Mouse (Mus musculus): Measurements from ENCODE around the gene Nlk. TPM values are rescaled to one million over a fixed set of nuclear protein-coding genes. Genes with fewer than 3 reads are reported as not detected.
"Not testable (repeated sequence)": the region's sequence is repeated elsewhere in the genome, so short reads cannot be mapped to it uniquely, and the experiment has no call there.

Nlk gene
- total RNA-seq, 2 experiments from 2014 or later, result 5.6 to 6.2 TPM

DNA sequence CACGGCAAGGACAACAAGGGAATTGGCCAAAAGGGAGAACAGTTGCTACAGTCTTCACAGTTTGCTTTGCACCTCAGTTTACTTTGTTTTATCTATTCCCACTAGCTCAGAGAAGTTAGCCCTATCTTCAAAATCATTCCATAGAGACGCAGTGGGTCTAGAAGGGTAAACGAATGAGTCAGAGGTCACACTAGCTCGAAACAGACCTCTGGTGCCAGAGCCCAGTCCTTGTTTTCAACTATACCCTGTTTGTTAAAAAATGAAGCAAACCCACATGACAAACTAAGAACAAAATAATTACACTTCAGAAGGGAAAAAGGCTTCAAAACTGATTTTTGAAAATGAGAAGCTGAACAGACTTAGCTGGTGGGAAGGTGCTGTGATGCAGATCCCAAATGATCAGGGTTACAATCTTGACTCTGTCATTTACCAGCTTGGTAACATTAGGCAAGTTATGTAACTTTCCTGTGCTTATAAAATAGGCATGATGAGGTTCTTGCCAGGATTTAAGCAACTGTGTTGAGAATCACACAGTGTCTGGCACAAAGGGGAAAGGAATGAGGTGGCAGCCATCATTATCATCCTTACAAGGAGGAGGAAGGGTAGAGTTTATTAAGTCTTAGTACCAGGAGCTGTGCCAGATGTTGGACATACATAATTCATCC, 96.1 kb downstream of the Nlk start:
- intact Hi-C loops (cut with DNase I; ENCODE audit: low total_unique reads), result no loop called here
- DNase-seq, result no peak

- intact Hi-C loops (cut with DNase I; ENCODE audit: low total_unique reads), result no loop called here
Observed at GRCm38 (mm10) chr11:78600496-78600895, 96.7 kb downstream of the Nlk start.

GRCm38 (mm10) chr11:78600051-78600450, 97.1 kb downstream of the Nlk start:
- intact Hi-C loops (cut with DNase I; ENCODE audit: low total_unique reads), result no loop called here
- DNase-seq, result no peak

More at GRCm38 (mm10) chr11:78600496-78600895, 96.7 kb downstream of the Nlk start:
- DNase-seq, result no peak

GRCm38 (mm10) chr11:78598763-78599415, 98.3 kb downstream of the Nlk start:
- no peak for DNase-seq
- intact Hi-C loops (cut with DNase I; ENCODE audit: low total_unique reads), result no loop called here

- no peak for DNase-seq
- intact Hi-C loops (cut with DNase I; ENCODE audit: low total_unique reads), result no loop called here
Observed at GRCm38 (mm10) chr11:78596750-78597149, 100.4 kb downstream of the Nlk start.

DNA sequence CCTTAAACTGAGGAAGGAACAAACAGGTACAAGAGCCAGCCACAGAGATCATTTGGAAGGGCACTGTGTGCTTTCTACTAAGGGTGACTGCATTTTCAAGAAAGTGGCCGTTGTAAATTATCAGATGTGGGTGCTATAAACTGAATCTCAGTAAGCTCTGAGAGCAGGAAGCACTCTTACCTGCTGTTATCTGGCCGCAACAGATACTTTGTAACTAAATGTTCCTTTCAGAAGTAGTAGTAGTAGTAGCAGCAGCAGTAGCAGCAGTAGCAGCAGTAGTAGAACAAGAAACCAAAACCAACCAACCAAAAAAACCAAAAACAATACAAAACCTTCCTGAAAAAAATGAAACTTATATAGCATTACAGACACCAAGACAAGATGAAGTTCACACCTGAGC, 101.4 kb downstream of the Nlk start:
- no peak for DNase-seq
- intact Hi-C loops (cut with DNase I; ENCODE audit: low total_unique reads), result no loop called here

DNA sequence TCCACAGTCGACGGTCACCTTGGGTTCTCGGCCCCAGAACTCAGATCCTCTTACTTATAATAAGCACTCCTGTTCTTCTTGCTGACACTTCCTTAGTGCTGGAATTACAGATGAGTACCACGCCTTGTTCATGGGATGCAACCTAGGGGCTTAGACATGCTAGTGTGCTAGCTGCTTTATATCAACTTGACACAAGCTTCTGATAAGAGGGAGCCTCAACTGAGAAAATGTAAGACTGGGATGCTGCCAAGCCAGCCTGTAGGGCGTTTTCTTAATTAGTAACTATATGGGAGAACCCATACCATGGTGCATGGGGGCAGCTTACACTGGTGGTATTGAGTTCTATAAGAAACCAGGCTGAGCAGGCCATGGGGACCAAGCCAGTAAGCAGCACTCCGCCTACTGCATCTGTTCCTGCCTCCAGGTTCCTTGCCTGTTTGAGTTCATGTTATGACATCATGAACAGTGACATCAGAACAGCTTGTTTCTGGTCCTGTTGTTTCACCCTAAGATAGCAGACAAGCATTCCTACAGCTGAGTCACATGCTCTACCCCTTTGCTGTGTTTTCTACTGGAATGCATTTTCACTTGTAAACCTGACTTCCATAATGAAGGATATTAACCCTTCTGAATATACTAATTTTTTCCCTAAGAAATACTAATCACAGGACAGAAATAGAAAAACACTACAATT, 102.8 kb downstream of the Nlk start:
- no peak for DNase-seq
- intact Hi-C loops (cut with DNase I; ENCODE audit: low total_unique reads), result no loop called here

GRCm38 (mm10) chr11:78587677-78588076, 109.5 kb downstream of the Nlk start:
- DNase-seq; intact Hi-C loops (cut with DNase I; ENCODE audit: low total_unique reads): not testable (repeated sequence)

GRCm38 (mm10) chr11:78586099-78586498, 111.1 kb downstream of the Nlk start:
- DNase-seq, result no peak
- intact Hi-C loops (cut with DNase I; ENCODE audit: low total_unique reads), result no loop called here

GRCm38 (mm10) chr11:78582848-78583247, 114.3 kb downstream of the Nlk start:
- no peak for DNase-seq
- intact Hi-C loops (cut with DNase I; ENCODE audit: low total_unique reads), result no loop called here

- intact Hi-C loops (cut with DNase I; ENCODE audit: low total_unique reads), result no loop called here
- DNase-seq, result no peak
Observed at GRCm38 (mm10) chr11:78574975-78575374, 122.2 kb downstream of the Nlk start.

GRCm38 (mm10) chr11:78574536-78574935, 122.6 kb downstream of the Nlk start:
- intact Hi-C loops (cut with DNase I; ENCODE audit: low total_unique reads), result no loop called here
- no peak for DNase-seq

- DNase-seq; intact Hi-C loops (cut with DNase I; ENCODE audit: low total_unique reads): not testable (repeated sequence)
Observed at GRCm38 (mm10) chr11:78574031-78574430, 123.1 kb downstream of the Nlk start.

- DNase-seq, result no peak
- intact Hi-C loops (cut with DNase I; ENCODE audit: low total_unique reads), result no loop called here
Observed at GRCm38 (mm10) chr11:78571854-78572253, 125.3 kb downstream of the Nlk start.

DNA sequence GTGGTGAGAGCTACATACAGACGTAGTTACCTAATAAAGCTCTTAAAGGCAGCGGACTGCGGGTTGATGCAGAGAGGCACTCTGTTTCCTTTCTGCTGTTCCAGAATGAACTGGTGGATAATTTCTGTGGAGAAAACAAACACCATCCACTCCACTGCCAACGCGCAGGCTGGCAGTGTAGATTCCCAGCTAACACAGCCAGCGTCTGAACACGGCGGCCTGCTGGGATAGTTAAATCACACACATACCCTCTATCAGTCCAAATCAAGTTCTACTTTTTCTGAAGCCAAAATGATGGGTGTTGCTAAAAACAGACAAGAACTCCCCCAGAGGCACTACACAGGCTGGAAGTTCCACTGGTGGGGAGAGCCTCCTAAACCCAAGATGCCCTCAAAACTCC, 125.7 kb downstream of the Nlk start:
- intact Hi-C loops (cut with DNase I; ENCODE audit: low total_unique reads), result no loop called here
- no peak for DNase-seq

DNA sequence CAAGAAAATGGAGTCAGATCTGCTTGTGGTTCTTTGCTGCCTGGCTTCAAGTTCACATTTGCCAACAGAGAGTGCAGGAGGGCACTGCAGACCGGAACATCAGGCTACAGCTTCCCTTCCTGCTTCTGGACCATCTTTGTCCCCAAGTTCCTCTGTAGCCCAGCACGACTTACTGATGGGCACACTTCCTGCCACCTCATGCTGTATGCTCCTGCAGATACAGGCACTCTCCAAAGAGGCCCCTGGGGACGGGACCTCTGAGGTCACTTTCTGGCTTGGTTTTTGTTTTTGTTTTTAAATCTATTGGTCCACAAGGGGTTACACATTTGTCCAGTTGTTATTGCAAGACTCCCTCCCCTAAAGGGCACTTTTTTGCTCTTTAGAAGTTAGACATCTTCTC, 127.4 kb downstream of the Nlk start:
- intact Hi-C loops (cut with DNase I; ENCODE audit: low total_unique reads), result no loop called here
- no peak for DNase-seq

DNA sequence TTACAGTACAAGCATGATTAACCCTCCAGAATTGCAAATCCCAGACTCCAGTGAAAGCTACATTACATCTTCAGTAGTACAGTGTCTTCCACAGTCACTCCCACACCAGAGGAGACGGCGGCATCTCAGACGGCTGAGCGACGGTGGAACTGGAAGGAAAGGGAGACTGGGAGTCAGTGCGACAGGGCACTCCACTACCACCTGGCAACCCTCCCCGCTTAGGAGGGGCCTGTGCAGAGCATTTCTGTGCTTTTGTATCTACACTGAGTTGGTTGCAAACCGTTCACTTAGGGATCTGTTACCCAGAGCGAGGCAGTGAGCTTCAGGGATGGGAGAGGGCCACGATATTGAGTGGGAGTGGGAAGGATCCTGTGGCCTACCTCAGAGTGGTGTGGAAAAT, 128.3 kb downstream of the Nlk start:
- DNase-seq, result no peak
- intact Hi-C loops (cut with DNase I; ENCODE audit: low total_unique reads), result no loop called here

GRCm38 (mm10) chr11:78567614-78568013, 129.6 kb downstream of the Nlk start:
- intact Hi-C loops (cut with DNase I; ENCODE audit: low total_unique reads), result no loop called here
- no peak for DNase-seq

DNA sequence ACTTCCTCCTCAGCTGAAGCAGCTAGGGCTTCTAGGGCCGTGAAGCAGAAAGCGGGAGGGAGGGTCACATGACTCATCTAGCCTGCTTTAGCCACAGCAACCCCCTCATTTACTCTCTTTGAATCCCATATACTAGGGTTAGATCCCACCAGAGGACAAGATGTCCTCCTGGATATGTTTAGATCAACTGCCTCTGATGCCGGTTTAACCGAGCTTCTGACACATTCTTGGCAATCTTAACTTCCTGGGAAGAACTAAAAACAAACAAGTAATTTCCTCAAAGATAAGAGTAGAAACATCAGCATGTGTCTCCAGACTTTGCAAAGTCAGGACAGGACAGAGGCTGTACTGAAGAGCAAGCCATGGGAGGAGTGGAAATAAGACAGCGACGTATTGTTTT, 130.4 kb downstream of the Nlk start:
- DNase-seq, result no peak
- intact Hi-C loops (cut with DNase I; ENCODE audit: low total_unique reads), result no loop called here

- intact Hi-C loops (cut with DNase I; ENCODE audit: low total_unique reads), result no loop called here
Observed at GRCm38 (mm10) chr11:78560447-78560846, 136.7 kb downstream of the Nlk start.

DNA sequence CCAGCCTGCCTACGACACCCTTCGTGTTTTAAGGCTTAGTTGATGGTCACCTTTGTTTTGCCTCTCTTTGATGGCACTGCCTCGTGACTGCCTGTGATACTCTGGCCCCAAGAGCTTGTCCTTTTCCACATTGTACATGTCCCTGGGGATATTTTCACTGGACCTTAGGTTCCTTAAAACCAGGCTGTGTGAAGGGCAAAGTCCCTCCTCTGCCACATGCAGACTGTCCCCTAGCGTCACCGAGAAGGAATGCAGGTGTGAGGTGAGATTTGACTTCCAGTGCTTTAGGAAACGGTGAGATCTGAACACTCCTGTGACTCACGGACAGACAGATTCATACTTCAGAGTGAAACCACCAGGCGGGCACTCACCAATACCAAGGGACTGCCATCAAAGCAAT, 139.9 kb downstream of the Nlk start:
- no peak for DNase-seq
- intact Hi-C loops (cut with DNase I; ENCODE audit: low total_unique reads), result loop anchor here (5.0 kb wide), 1 partner anchor 270 kb away; the partner anchor contains the start of gene Lyrm9

More at GRCm38 (mm10) chr11:78560447-78560846, 136.7 kb downstream of the Nlk start:
- peak; percentile 52 for DNase-seq
